Mouse (Mus musculus) lung, postnatal 0 days (tissue): ENCODE measurements around the gene Ankrd24. TPM values are rescaled to one million over a fixed set of nuclear protein-coding genes. Genes with fewer than 3 reads are reported as not detected.

ENCODE experiments used
- ATAC-seq: fragments of 200-750 bp; cut with Nextera tagmentation; 2 replicates; pipeline ENCODE4 v1.8.0; 2017; ENCODE audit warnings: moderate library complexity
- DNase-seq: peaks from one replicate; pipeline ENCODE4 v3.0.0-alpha.2; 2016; ENCODE audit warnings: low spot score
- H3K27ac ChIP-seq: fragments of 300-500 bp; sonication (generic); 2 replicates; pipeline ENCODE4 v1.5.1; 2014; ENCODE audit warnings: antibody characterized with exemption, mild to moderate bottlenecking, low read length, mixed read lengths
- H3K27me3 ChIP-seq: fragments of 300-500 bp; sonication (generic); replicated peaks from 2 replicates; pipeline ENCODE4 v1.6.1; 2014; ENCODE audit warnings: low read length, mixed read lengths; ENCODE audit not compliant: insufficient read depth
- H3K36me3 ChIP-seq: fragments of 300-500 bp; sonication (generic); 2 replicates; pipeline ENCODE4 v1.6.1; 2014; ENCODE audit warnings: low read length, mixed read lengths; ENCODE audit not compliant: insufficient read depth
- H3K4me1 ChIP-seq: fragments of 300-500 bp; sonication (generic); 2 replicates; pipeline ENCODE4 v1.6.1; 2014; ENCODE audit warnings: antibody characterized with exemption, low read depth, low read length, mixed read lengths; ENCODE audit not compliant: insufficient read depth
- H3K4me2 ChIP-seq: fragments of 300-500 bp; sonication (generic); replicated peaks from 2 replicates; pipeline ENCODE4 v1.6.1; 2014; ENCODE audit warnings: low read depth, mild to moderate bottlenecking, low read length, moderate library complexity, mixed read lengths
- H3K4me3 ChIP-seq: fragments of 300-500 bp; sonication (generic); 2 replicates; pipeline ENCODE4 v1.5.1; 2014; ENCODE audit warnings: low read depth, low read length
- H3K9ac ChIP-seq: fragments of 300-500 bp; sonication (generic); replicated peaks from 2 replicates; pipeline ENCODE4 v1.6.1; 2014; ENCODE audit warnings: low read depth, mild to moderate bottlenecking
- H3K9me3 ChIP-seq: fragments of 300-500 bp; sonication (generic); 2 replicates; pipeline ENCODE4 v1.6.1; 2016; ENCODE audit warnings: low read length, mixed read lengths
- CTCF ChIP-seq: IDR thresholded peaks from 2 replicates; pipeline ENCODE4 v1.5.1; 2016; ENCODE audit warnings: antibody characterized with exemption, mild to moderate bottlenecking
- EP300 ChIP-seq: IDR thresholded peaks from 2 replicates; pipeline ENCODE4 v1.6.1; 2016; ENCODE audit warnings: antibody characterized with exemption, mild to moderate bottlenecking, control low read depth
- whole genome bisulfite sequencing: fragments of 180-500 bp; shearing (Covaris S2); extraction: QIAGEN DNeasy Blood & Tissue Kit; methylation state at CpG from one replicate; pipeline ENCODE4 v1.1.7; 2014; 5-methylcytosine and 5-hydroxymethylcytosine counted together
- polyA plus RNA-seq: library from polyadenylated mRNA; unstranded; fragments of >200 nt; fragmentation: Nextera tagmentation; extraction: Ambion mirVana; gene quantifications from 2 replicates; pipeline ENCODE4 v1.2.1, GENCODE M21; 2015

Gene Ankrd24
- polyA plus RNA-seq, 1 experiment from 2014 or later, result 5.3 TPM

- 22% methylated on average over 4 of the region's 4 CpGs for WGBS
- Histone ChIP-seq H3K4me1 (peaks cover 10% of the 10 kb centered on the region; the same call in 1 of the 2 replicates), H3K9me3 (no peaks in the 10 kb centered on the region), H3K9ac (no peak overlapping the region), H3K27me3 (no peaks in the 10 kb centered on the region), H3K4me3 (no peak overlapping the region), H3K36me3 (no peaks in the 10 kb centered on the region), H3K4me2 (no peak overlapping the region), H3K27ac (no peak overlapping the region)
- no peak for TF ChIP-seq EP300
- TF ChIP-seq CTCF, result peak; percentile 84
- ATAC-seq (no peak), DNase-seq (peak; percentile 96)
Measured at GRCm38 (mm10) chr10:81602741-81603151, 25.6 kb upstream of the Ankrd24 start.

- TF ChIP-seq EP300 (no peak), CTCF (no peak)
- Histone ChIP-seq H3K4me2 (peak overlapping the region; percentile 62), H3K27ac (no peak overlapping the region), H3K4me1 (peaks cover 10% of the 10 kb centered on the region; the same call in 1 of the 2 replicates), H3K9me3 (no peaks in the 10 kb centered on the region), H3K9ac (no peak overlapping the region), H3K27me3 (no peaks in the 10 kb centered on the region), H3K36me3 (no peaks in the 10 kb centered on the region), H3K4me3 (peak overlapping the region; percentile 38; the same call in 1 of the 2 replicates)
- no peak for ATAC-seq
- WGBS, result 70% methylated on average over 12 of the region's 12 CpGs
- DNase-seq, result no peak
Measured at GRCm38 (mm10) chr10:81604019-81604967, 24.0 kb upstream of the Ankrd24 start.

GRCm38 (mm10) chr10:81604968-81605665, 23.2 kb upstream of the Ankrd24 start:
- ATAC-seq (peak; percentile 43), DNase-seq (peak; percentile 93)
- no peaks in the 10 kb centered on the region for H3K27me3 ChIP-seq
- H3K4me2 ChIP-seq, result peak overlapping the region; percentile 62
- H3K4me1 ChIP-seq, result peaks cover 10% of the 10 kb centered on the region; the same call in 1 of the 2 replicates
- H3K9ac ChIP-seq, result no peak overlapping the region
- peak overlapping the region; percentile 38 for H3K4me3 ChIP-seq
- no peaks in the 10 kb centered on the region for H3K36me3 ChIP-seq
- TF ChIP-seq CTCF, result peak; percentile 93
- TF ChIP-seq EP300, result no peak
- H3K27ac ChIP-seq, result peak overlapping the region; percentile 81
- 16% methylated on average over 29 of the region's 29 CpGs for WGBS
- H3K9me3 ChIP-seq, result no peaks in the 10 kb centered on the region

GRCm38 (mm10) chr10:81605666-81605973, 22.7 kb upstream of the Ankrd24 start:
- no peak for TF ChIP-seq CTCF
- no peak for TF ChIP-seq EP300
- peak overlapping the region; percentile 81 for H3K27ac ChIP-seq
- H3K4me2 ChIP-seq, result peak overlapping the region; percentile 62
- no peaks in the 10 kb centered on the region for H3K36me3 ChIP-seq
- H3K27me3 ChIP-seq, result no peaks in the 10 kb centered on the region
- WGBS, result 1% methylated on average over 14 of the region's 14 CpGs
- H3K4me3 ChIP-seq, result peak overlapping the region; percentile 38
- ATAC-seq (no peak), DNase-seq (no peak)
- H3K9ac ChIP-seq, result no peak overlapping the region
- no peaks in the 10 kb centered on the region for H3K9me3 ChIP-seq
- H3K4me1 ChIP-seq, result peaks cover 9% of the 10 kb centered on the region; the same call in 1 of the 2 replicates

GRCm38 (mm10) chr10:81605974-81606751, 22.2 kb upstream of the Ankrd24 start, which contains the start of gene BC025920:
TSS of gene BC025920 (plus strand) at chr10:81606270.
- H3K9me3 ChIP-seq, result no peaks in the 10 kb centered on the region; the same call in 1 of the 2 replicates
- no peaks in the 10 kb centered on the region for H3K36me3 ChIP-seq
- peaks cover 7% of the 10 kb centered on the region; the same call in 1 of the 2 replicates for H3K4me1 ChIP-seq
- DNase-seq, result peak; percentile 99
- peak within 1 kb of the TSS; percentile 26; the same call in 1 of the 2 replicates for H3K9ac ChIP-seq
- under 1% methylated on average over 39 of the region's 39 CpGs for WGBS
- H3K27ac ChIP-seq, result peak within 1 kb of the TSS; percentile 84
- TF ChIP-seq CTCF (0 out of 2 replicates have a peak, but pooled peaks have one; percentile 11), EP300 (peak; percentile 88)
- H3K4me2 ChIP-seq, result peak within 1 kb of the TSS; percentile 62
- H3K4me3 ChIP-seq, result peak within 1 kb of the TSS; percentile 45
- ATAC-seq, result peak; percentile 92
- no peaks in the 10 kb centered on the region for H3K27me3 ChIP-seq
